Mouse (Mus musculus) splenic B cell, adult 2 months (primary cell): Measurements from ENCODE around the gene Spast.
A peak's percentile ranks its signal among the peaks of the same experiment; 100 is the strongest.
"Not testable (repeated sequence)": the region's sequence is repeated elsewhere in the genome, so short reads cannot be mapped to it uniquely, and the experiment has no call there.

ENCODE experiments used
- DNase-seq: peaks from one replicate; pipeline ENCODE4 v3.0.0-alpha.2; 2011; ENCODE audit warnings: low read depth, low spot score
- H3K27me3 ChIP-seq: 2 replicates; pipeline ENCODE4 v1.6.1; 2012; ENCODE audit warnings: mild to moderate bottlenecking, low read length, moderate library complexity, mixed read lengths; ENCODE audit not compliant: control insufficient read depth, poor library complexity, insufficient read depth, severe bottlenecking
- H3K36me3 ChIP-seq: 2 replicates; pipeline ENCODE4 v1.6.1; 2012; ENCODE audit warnings: mild to moderate bottlenecking, low read length, moderate library complexity, mixed read lengths; ENCODE audit not compliant: control insufficient read depth, poor library complexity, insufficient read depth, severe bottlenecking

Gene Spast

GRCm38 (mm10) chr17:74338937-74339804, at the start of gene Spast:
Spast (plus strand) TSS chr17:74338987.
- no peaks in the 10 kb centered on the region; the same call in 1 of the 2 replicates for H3K36me3 ChIP-seq
- H3K27me3 ChIP-seq = no peaks in the 10 kb centered on the region
- peak; percentile 75 for DNase-seq

GRCm38 (mm10) chr17:74290198-74290597, 48.6 kb upstream of the Spast start:
- Histone ChIP-seq H3K36me3 (no peaks in the 10 kb centered on the region), H3K27me3 (no peaks in the 10 kb centered on the region)
- DNase-seq = no peak

- Histone ChIP-seq H3K27me3 (no peaks in the 10 kb centered on the region), H3K36me3 (no peaks in the 10 kb centered on the region)
- no peak for DNase-seq
Measured at GRCm38 (mm10) chr17:74290869-74291268, 47.9 kb upstream of the Spast start.

GRCm38 (mm10) chr17:74291640-74292361, 47.0 kb upstream of the Spast start:
- no peak for DNase-seq
- Histone ChIP-seq H3K27me3 (no peaks in the 10 kb centered on the region), H3K36me3 (no peaks in the 10 kb centered on the region)

- peak; percentile 31 for DNase-seq
- no peaks in the 10 kb centered on the region; the same call in 1 of the 2 replicates for H3K36me3 ChIP-seq
- H3K27me3 ChIP-seq = no peaks in the 10 kb centered on the region
Measured at GRCm38 (mm10) chr17:74293687-74294425, 44.9 kb upstream of the Spast start.

GRCm38 (mm10) chr17:74294426-74295025, 44.3 kb upstream of the Spast start:
- DNase-seq = peak; percentile 79

GRCm38 (mm10) chr17:74295026-74295970, 43.5 kb upstream of the Spast start, which contains the start of gene Memo1:
Memo1 (minus strand) TSS chr17:74295521.
- DNase-seq = peak; percentile 78
- Histone ChIP-seq H3K27me3 (no peaks in the 10 kb centered on the region), H3K36me3 (peaks cover 3% of the 10 kb centered on the region; the same call in 1 of the 2 replicates)

More at GRCm38 (mm10) chr17:74294426-74295025, 44.3 kb upstream of the Spast start:
- Histone ChIP-seq H3K36me3 (no peaks in the 10 kb centered on the region; the same call in 1 of the 2 replicates), H3K27me3 (no peaks in the 10 kb centered on the region)

- Histone ChIP-seq H3K27me3 (no peaks in the 10 kb centered on the region), H3K36me3 (peaks cover 3% of the 10 kb centered on the region; the same call in 1 of the 2 replicates)
- DNase-seq = peak; percentile 55
Measured at GRCm38 (mm10) chr17:74296076-74296823, 42.5 kb upstream of the Spast start.

GRCm38 (mm10) chr17:74296991-74297390, 41.8 kb upstream of the Spast start:
- H3K36me3 ChIP-seq, H3K27me3 ChIP-seq, DNase-seq: not testable (repeated sequence)

- Histone ChIP-seq H3K27me3 (no peaks in the 10 kb centered on the region), H3K36me3 (peaks cover 3% of the 10 kb centered on the region; the same call in 1 of the 2 replicates)
- DNase-seq = no peak
Measured at GRCm38 (mm10) chr17:74300089-74300488, 38.7 kb upstream of the Spast start.

- H3K36me3 ChIP-seq = peaks cover 3% of the 10 kb centered on the region; the same call in 1 of the 2 replicates
- no peak for DNase-seq
- no peaks in the 10 kb centered on the region for H3K27me3 ChIP-seq
Measured at GRCm38 (mm10) chr17:74304060-74304459, 34.7 kb upstream of the Spast start.

GRCm38 (mm10) chr17:74305616-74306015, 33.2 kb upstream of the Spast start:
- no peaks in the 10 kb centered on the region for H3K27me3 ChIP-seq
- H3K36me3 ChIP-seq = no peaks in the 10 kb centered on the region; the same call in 1 of the 2 replicates
- no peak for DNase-seq

GRCm38 (mm10) chr17:74306021-74306420, 32.8 kb upstream of the Spast start:
- no peak for DNase-seq
- H3K36me3 ChIP-seq = no peaks in the 10 kb centered on the region; the same call in 1 of the 2 replicates
- no peaks in the 10 kb centered on the region for H3K27me3 ChIP-seq
